Mouse (Mus musculus) lung, postnatal 0 days (tissue): ENCODE data around the gene Mcoln2. TPM values are rescaled to one million over a fixed set of nuclear protein-coding genes. Genes with fewer than 3 reads are reported as not detected.

ENCODE experiments used
- ATAC-seq: fragments of 200-750 bp; cut with Nextera tagmentation; 2 replicates; pipeline ENCODE4 v1.8.0; 2017; ENCODE audit warnings: moderate library complexity
- DNase-seq: peaks from one replicate; pipeline ENCODE4 v3.0.0-alpha.2; 2016; ENCODE audit warnings: low spot score
- H3K27ac ChIP-seq: fragments of 300-500 bp; sonication (generic); 2 replicates; pipeline ENCODE4 v1.5.1; 2014; ENCODE audit warnings: antibody characterized with exemption, mild to moderate bottlenecking, low read length, mixed read lengths
- H3K27me3 ChIP-seq: fragments of 300-500 bp; sonication (generic); replicated peaks from 2 replicates; pipeline ENCODE4 v1.6.1; 2014; ENCODE audit warnings: low read length, mixed read lengths; ENCODE audit not compliant: insufficient read depth
- H3K36me3 ChIP-seq: fragments of 300-500 bp; sonication (generic); 2 replicates; pipeline ENCODE4 v1.6.1; 2014; ENCODE audit warnings: low read length, mixed read lengths; ENCODE audit not compliant: insufficient read depth
- H3K4me1 ChIP-seq: fragments of 300-500 bp; sonication (generic); 2 replicates; pipeline ENCODE4 v1.6.1; 2014; ENCODE audit warnings: antibody characterized with exemption, low read depth, low read length, mixed read lengths; ENCODE audit not compliant: insufficient read depth
- H3K4me2 ChIP-seq: fragments of 300-500 bp; sonication (generic); replicated peaks from 2 replicates; pipeline ENCODE4 v1.6.1; 2014; ENCODE audit warnings: low read depth, mild to moderate bottlenecking, low read length, moderate library complexity, mixed read lengths
- H3K4me3 ChIP-seq: fragments of 300-500 bp; sonication (generic); 2 replicates; pipeline ENCODE4 v1.5.1; 2014; ENCODE audit warnings: low read depth, low read length
- H3K9ac ChIP-seq: fragments of 300-500 bp; sonication (generic); replicated peaks from 2 replicates; pipeline ENCODE4 v1.6.1; 2014; ENCODE audit warnings: low read depth, mild to moderate bottlenecking
- H3K9me3 ChIP-seq: fragments of 300-500 bp; sonication (generic); 2 replicates; pipeline ENCODE4 v1.6.1; 2016; ENCODE audit warnings: low read length, mixed read lengths
- CTCF ChIP-seq: IDR thresholded peaks from 2 replicates; pipeline ENCODE4 v1.5.1; 2016; ENCODE audit warnings: antibody characterized with exemption, mild to moderate bottlenecking
- EP300 ChIP-seq: IDR thresholded peaks from 2 replicates; pipeline ENCODE4 v1.6.1; 2016; ENCODE audit warnings: antibody characterized with exemption, mild to moderate bottlenecking, control low read depth
- WGBS: fragments of 180-500 bp; shearing (Covaris S2); extraction: QIAGEN DNeasy Blood & Tissue Kit; methylation state at CpG from one replicate; pipeline ENCODE4 v1.1.7; 2014; 5-methylcytosine and 5-hydroxymethylcytosine counted together
- polyA plus RNA-seq: library from polyadenylated mRNA; unstranded; fragments of >200 nt; fragmentation: Nextera tagmentation; extraction: Ambion mirVana; gene quantifications from 2 replicates; pipeline ENCODE4 v1.2.1, GENCODE M21; 2015

Gene Mcoln2
- 0.25 and 0.27 TPM in 2 replicates for polyA plus RNA-seq

- 0 out of 2 replicates have a peak, but pooled peaks cover 4% of the 10 kb centered on the region for H3K4me1 ChIP-seq
- no peaks in the 10 kb centered on the region for H3K36me3 ChIP-seq
- no peaks in the 10 kb centered on the region for H3K9me3 ChIP-seq
- peak; percentile 35 for ATAC-seq
- 0 out of 2 replicates have a peak, but pooled peaks cover 3% of the 10 kb centered on the region for H3K27me3 ChIP-seq
- H3K27ac ChIP-seq, result no peak within 1 kb of the TSS
- TF ChIP-seq EP300 (no peak), CTCF (no peak)
- 0 out of 2 replicates have a peak within 1 kb of the TSS, but pooled peaks have one; percentile 3 for H3K9ac ChIP-seq
- no peak for DNase-seq
- peak within 1 kb of the TSS; percentile 35 for H3K4me3 ChIP-seq
- H3K4me2 ChIP-seq, result peak within 1 kb of the TSS; percentile 70
- WGBS, result 13% methylated on average over 33 of the region's 34 CpGs
Measured at GRCm38 (mm10) chr3:146149156-146150057, at the start of gene Mcoln2. Mcoln2 (plus strand) TSS chr3:146149833.

DNA sequence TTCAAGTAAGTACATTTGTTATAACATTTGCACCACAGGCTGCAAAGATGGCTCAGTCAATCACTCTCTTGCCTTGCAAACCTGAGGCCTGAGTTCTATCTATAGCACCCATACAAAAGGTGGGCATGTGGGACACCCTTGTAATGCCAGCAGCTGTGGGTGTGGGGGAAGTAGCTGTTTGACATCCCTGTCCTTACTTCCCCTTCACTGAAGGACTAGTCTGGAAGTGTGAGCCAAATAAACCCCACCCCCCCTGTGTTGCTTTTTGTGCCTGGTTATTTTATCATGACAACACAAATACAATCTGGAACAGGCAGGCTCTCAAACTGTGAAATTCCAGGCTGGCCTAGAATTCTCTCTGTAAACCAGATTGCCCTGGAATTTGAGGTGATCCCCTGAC lies 49.7 kb upstream of the Mcoln2 start:
- Histone ChIP-seq H3K4me3 (no peak overlapping the region), H3K9ac (no peak overlapping the region), H3K4me2 (no peak overlapping the region), H3K9me3 (no peaks in the 10 kb centered on the region), H3K4me1 (no peaks in the 10 kb centered on the region), H3K36me3 (no peaks in the 10 kb centered on the region), H3K27ac (no peak overlapping the region), H3K27me3 (no peaks in the 10 kb centered on the region)
- DNase-seq, result no peak
- TF ChIP-seq EP300 (no peak), CTCF (no peak)
- ATAC-seq, result no peak

DNA sequence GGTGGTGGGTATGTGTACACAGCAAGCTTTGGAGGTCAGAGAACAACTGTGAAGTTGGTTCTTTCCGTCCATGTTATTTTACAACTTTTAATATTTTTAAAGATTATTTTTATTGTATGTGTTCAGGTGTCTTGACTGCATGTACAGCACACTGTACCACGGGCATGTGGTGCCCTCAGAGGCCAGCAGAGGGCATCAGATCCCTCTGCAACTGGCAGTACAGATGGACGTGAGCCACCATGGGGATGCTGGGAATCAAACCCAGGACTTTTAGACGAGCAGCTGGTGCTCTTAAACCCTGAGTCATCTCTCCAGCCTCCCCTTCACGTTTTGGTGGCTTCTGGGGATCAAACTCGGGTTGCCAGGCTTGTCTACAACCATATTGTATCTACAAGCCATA lies 47.6 kb upstream of the Mcoln2 start:
- Histone ChIP-seq H3K9me3 (no peaks in the 10 kb centered on the region), H3K4me2 (no peak overlapping the region), H3K9ac (no peak overlapping the region), H3K36me3 (no peaks in the 10 kb centered on the region), H3K4me3 (no peak overlapping the region), H3K4me1 (no peaks in the 10 kb centered on the region), H3K27me3 (no peaks in the 10 kb centered on the region), H3K27ac (no peak overlapping the region)
- TF ChIP-seq CTCF (peak; percentile 32; the same call in 1 of the 2 replicates), EP300 (no peak)
- DNase-seq (no peak), ATAC-seq (no peak)
- 49% methylated on average over 6 of the region's 6 CpGs for WGBS

DNA sequence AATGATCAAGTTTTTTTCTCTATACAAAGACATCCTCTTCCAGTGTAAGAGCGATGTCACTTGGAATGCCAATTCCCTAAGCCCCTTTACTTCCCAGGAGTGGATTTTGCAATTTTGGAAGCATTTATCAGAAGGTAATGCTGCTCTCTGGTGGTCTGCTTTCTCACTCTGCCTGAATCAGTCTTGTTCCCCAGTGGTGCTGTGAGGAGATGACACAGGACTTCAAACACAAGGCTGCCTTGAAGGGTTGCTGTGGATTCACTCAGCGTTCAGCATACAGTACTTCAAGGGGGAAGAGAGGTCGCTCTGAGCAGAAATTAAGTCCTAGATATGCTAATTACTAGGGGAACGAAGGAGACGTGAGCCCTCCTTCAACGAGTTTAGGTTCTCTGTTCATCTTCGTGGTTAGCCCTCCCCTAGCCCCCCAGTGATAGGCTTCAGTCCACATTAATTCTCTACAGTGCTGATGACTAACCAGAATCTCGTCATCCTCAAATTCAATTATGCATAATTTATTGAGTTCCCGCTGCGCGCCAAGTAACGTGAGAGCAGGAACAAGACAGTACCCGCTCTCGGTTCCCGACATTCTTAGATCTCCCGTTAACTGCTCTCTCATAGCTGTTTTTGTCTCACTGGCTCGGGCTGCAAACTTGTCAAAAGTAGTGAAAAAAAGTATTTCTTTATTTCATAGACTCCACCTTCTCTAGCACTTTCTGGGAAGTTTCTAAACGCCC lies 42.4 kb upstream of the Mcoln2 start:
- no peak overlapping the region for H3K9ac ChIP-seq
- peak; percentile 63 for ATAC-seq
- WGBS, result 7% methylated on average over 18 of the region's 18 CpGs
- no peak overlapping the region for H3K27ac ChIP-seq
- TF ChIP-seq CTCF (peak; percentile 46), EP300 (no peak)
- H3K4me1 ChIP-seq, result no peaks in the 10 kb centered on the region
- no peaks in the 10 kb centered on the region for H3K27me3 ChIP-seq
- no peaks in the 10 kb centered on the region for H3K9me3 ChIP-seq
- DNase-seq, result peak; percentile 56
- peak overlapping the region; percentile 32 for H3K4me3 ChIP-seq
- peak overlapping the region; percentile 60 for H3K4me2 ChIP-seq
- no peaks in the 10 kb centered on the region for H3K36me3 ChIP-seq

DNA sequence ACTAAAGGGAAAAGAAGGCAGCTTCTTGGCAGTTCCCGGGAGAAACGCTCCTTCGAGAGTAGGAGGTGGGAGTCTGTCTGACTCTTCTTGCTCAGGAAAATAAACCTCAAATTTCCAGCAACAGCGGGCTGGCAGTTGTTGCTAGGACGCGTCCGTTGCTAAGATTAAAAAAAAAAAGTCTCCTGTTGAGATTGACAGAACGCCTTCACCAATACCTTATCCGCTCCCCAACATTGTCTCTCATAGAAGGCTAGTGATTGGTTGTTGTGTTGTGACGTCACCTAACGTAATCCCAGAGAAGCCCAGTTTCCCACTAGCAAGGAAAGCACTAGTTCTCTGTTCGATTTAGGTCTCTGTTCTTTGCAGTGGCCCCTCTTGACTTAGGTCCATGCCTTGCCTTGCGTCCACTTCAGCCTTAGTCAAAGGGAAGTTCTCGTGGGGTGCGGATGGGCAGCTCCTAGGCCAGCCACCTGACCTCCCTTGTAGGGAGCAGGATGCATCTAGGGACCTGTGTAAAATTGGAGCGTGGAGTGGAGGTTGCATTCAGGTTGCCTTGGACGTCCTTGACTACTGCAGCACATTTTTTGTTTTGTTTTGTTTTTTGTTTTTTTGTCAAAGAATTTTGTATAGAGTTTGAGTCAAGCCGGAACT lies 41.6 kb upstream of the Mcoln2 start, which contains the start of gene Wdr63:
Gene Wdr63, minus strand, starts transcription at position 210 of the 651 bp plus-strand sequence.
- Histone ChIP-seq H3K27ac (no peak within 1 kb of the TSS), H3K27me3 (no peaks in the 10 kb centered on the region), H3K36me3 (no peaks in the 10 kb centered on the region), H3K4me1 (no peaks in the 10 kb centered on the region), H3K9me3 (no peaks in the 10 kb centered on the region), H3K4me3 (peak within 1 kb of the TSS; percentile 32), H3K9ac (no peak within 1 kb of the TSS), H3K4me2 (peak within 1 kb of the TSS; percentile 60)
- WGBS, result 11% methylated on average over 18 of the region's 18 CpGs
- TF ChIP-seq CTCF (no peak), EP300 (no peak)
- DNase-seq (peak; percentile 93), ATAC-seq (peak; percentile 92)

- H3K4me1 ChIP-seq, result no peaks in the 10 kb centered on the region
- H3K27me3 ChIP-seq, result no peaks in the 10 kb centered on the region
- no peak for TF ChIP-seq EP300
- no peak for TF ChIP-seq CTCF
- no peak for DNase-seq
- H3K36me3 ChIP-seq, result no peaks in the 10 kb centered on the region
- 57% methylated on average over 2 of the region's 2 CpGs for WGBS
- H3K9ac ChIP-seq, result no peak overlapping the region
- no peaks in the 10 kb centered on the region for H3K9me3 ChIP-seq
- H3K4me2 ChIP-seq, result no peak overlapping the region
- ATAC-seq, result no peak
- no peak overlapping the region for H3K27ac ChIP-seq
- no peak overlapping the region for H3K4me3 ChIP-seq
Measured at GRCm38 (mm10) chr3:146108945-146109344, 40.7 kb upstream of the Mcoln2 start.
